Mouse (Mus musculus): ENCODE measurements around the gene Cacna1a.

DNA sequence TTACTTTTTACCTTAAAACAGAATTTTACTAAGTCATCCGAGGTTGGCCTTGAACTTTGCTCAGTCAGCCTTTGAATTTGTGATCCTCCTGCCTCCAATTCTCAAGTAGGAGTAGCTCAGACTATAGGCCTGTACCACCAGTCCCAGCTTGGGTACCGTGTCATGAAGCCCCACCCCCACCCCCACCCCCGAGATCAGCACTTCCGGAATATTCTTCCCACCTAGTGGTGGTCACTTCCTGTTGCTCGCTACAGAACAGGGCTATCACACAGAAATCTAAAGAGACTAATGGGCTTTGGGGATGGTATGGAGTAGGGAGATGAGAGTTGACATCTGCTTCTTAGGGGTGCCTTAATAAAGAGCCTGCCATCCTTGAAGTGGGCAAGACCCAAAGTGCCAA lies 112.9 kb downstream of the Cacna1a start:
- no peak for TF ChIP-seq CTCF (IDR thresholded peaks at IDR 0.05 in 2 of 3, conservative IDR thresholded peaks at IDR 0.05 in 1 of 3; ENCODE audit: control insufficient read depth in 1 of 3, insufficient read depth in 1 of 3, low read depth in 2 of 3, low read length in 3 of 3, poor library complexity in 1 of 3, severe bottlenecking in 1 of 3)
- TF ChIP-seq GATA1 (IDR thresholded peaks at IDR 0.05; ENCODE audit: low read depth, low read length), result no peak
- TF ChIP-seq ZNF384 (IDR thresholded peaks at IDR 0.05; ENCODE audit: low read depth, low read length), result no peak
- TF ChIP-seq POLR2AphosphoS5 (IDR thresholded peaks at IDR 0.05; ENCODE audit: borderline replicate concordance, low read depth, low read length), result no peak
- no peak for TF ChIP-seq ZC3H11A (IDR thresholded peaks at IDR 0.05; ENCODE audit: low read depth, low read length)
- no peak for TF ChIP-seq MYC (IDR thresholded peaks at IDR 0.05; ENCODE audit: low read depth, low read length)
- no peak for TF ChIP-seq BHLHE40 (IDR thresholded peaks at IDR 0.05; ENCODE audit: borderline replicate concordance, low read depth, low read length)
- no peak for TF ChIP-seq EP300 (IDR thresholded peaks at IDR 0.05; ENCODE audit: low read depth in 1 of 2, low read length in 2 of 2)
- TF ChIP-seq MXI1 (IDR thresholded peaks at IDR 0.05; ENCODE audit: low read depth, low read length), result no peak
- no peak for TF ChIP-seq NELFE (IDR thresholded peaks at IDR 0.05; ENCODE audit: low read depth, low read length)
- no peak for TF ChIP-seq POLR2A (IDR thresholded peaks at IDR 0.05; ENCODE audit: control insufficient read depth in 1 of 2, insufficient read depth in 1 of 2, low read depth in 1 of 2, low read length in 2 of 2, poor library complexity in 1 of 2)
- no peak for TF ChIP-seq SIN3A (IDR thresholded peaks at IDR 0.05; ENCODE audit: low read length)
- TF ChIP-seq TCF12 (IDR thresholded peaks at IDR 0.05; ENCODE audit: low read depth, low read length), result no peak
- no peak for TF ChIP-seq CHD2 (IDR thresholded peaks at IDR 0.05; ENCODE audit: low read length)

All from MEL (cell line).